Mouse (Mus musculus) liver, postnatal 0 days (tissue): ENCODE measurements around the gene Lrfn5. TPM values are rescaled to one million over a fixed set of nuclear protein-coding genes. Genes with fewer than 3 reads are reported as not detected.
A peak's percentile ranks its signal among the peaks of the same experiment; 100 is the strongest.

Source experiments
- ATAC-seq: fragments of 200-750 bp; cut with Nextera tagmentation; 2 replicates; pipeline ENCODE4 v1.8.0; 2017; ENCODE audit warnings: mild to moderate bottlenecking, moderate library complexity
- DNase-seq: peaks from one replicate; pipeline ENCODE4 v3.0.0-alpha.2; 2016
- H3K27ac ChIP-seq: fragments of 300-500 bp; sonication (generic); 2 replicates; pipeline ENCODE4 v1.5.1; 2014; ENCODE audit warnings: antibody characterized with exemption, moderate library complexity, mild to moderate bottlenecking, low read depth
- H3K27me3 ChIP-seq: fragments of 300-500 bp; sonication (generic); 2 replicates; pipeline ENCODE4 v1.6.1; 2014; ENCODE audit warnings: low read length, control low read depth, mixed read lengths; ENCODE audit not compliant: insufficient read depth
- H3K36me3 ChIP-seq: fragments of 300-500 bp; sonication (generic); replicated peaks from 2 replicates; pipeline ENCODE4 v1.6.1; 2014; ENCODE audit warnings: mild to moderate bottlenecking, control low read depth, low read length, moderate library complexity, mixed read lengths; ENCODE audit not compliant: insufficient read depth
- H3K4me1 ChIP-seq: fragments of 300-500 bp; sonication (generic); 2 replicates; pipeline ENCODE4 v1.6.1; 2014; ENCODE audit warnings: antibody characterized with exemption, mild to moderate bottlenecking, control low read depth; ENCODE audit not compliant: insufficient read depth
- H3K4me2 ChIP-seq: fragments of 300-500 bp; sonication (generic); 2 replicates; pipeline ENCODE4 v1.6.1; 2014; ENCODE audit warnings: low read depth, mild to moderate bottlenecking, low read length, moderate library complexity, mixed read lengths
- H3K4me3 ChIP-seq: fragments of 300-500 bp; sonication (generic); 2 replicates; pipeline ENCODE4 v1.5.1; 2014; ENCODE audit warnings: low read depth, low read length
- H3K9ac ChIP-seq: fragments of 300-500 bp; sonication (generic); replicated peaks from 2 replicates; pipeline ENCODE4 v1.6.1; 2014; ENCODE audit warnings: mild to moderate bottlenecking, moderate library complexity
- H3K9me3 ChIP-seq: fragments of 300-500 bp; sonication (generic); 2 replicates; pipeline ENCODE4 v1.6.1; 2016; ENCODE audit warnings: mild to moderate bottlenecking, control low read depth, low read length, mixed read lengths
- CTCF ChIP-seq: sonication (generic); IDR thresholded peaks from 2 replicates; pipeline ENCODE4 v1.5.1; 2016; ENCODE audit warnings: antibody characterized with exemption, low read depth
- EP300 ChIP-seq: IDR thresholded peaks from 2 replicates; pipeline ENCODE4 v1.6.1; 2016; ENCODE audit warnings: antibody characterized with exemption, low read depth, mild to moderate bottlenecking
- WGBS: fragments of 180-500 bp; shearing (Covaris S2); extraction: QIAGEN DNeasy Blood & Tissue Kit; methylation state at CpG from one replicate; pipeline ENCODE4 v1.1.7; 2014; ENCODE audit not compliant: insufficient replicate concordance; 5-methylcytosine and 5-hydroxymethylcytosine counted together
- polyA plus RNA-seq: library from polyadenylated mRNA; unstranded; fragments of >200 nt; fragmentation: Nextera tagmentation; extraction: Ambion mirVana; gene quantifications from 2 replicates; pipeline ENCODE4 v1.2.1, GENCODE M21; 2015

Lrfn5 gene
- 0.05 TPM in 1 of 2 replicates, not detected in the other for polyA plus RNA-seq

- peaks cover 46% of the 10 kb centered on the region for H3K27me3 ChIP-seq
- no peaks in the 10 kb centered on the region for H3K36me3 ChIP-seq
- DNase-seq (peak; percentile 15), ATAC-seq (0 out of 2 replicates have a peak, but pooled peaks have one; percentile 21)
- H3K9me3 ChIP-seq = no peaks in the 10 kb centered on the region
- H3K9ac ChIP-seq = no peak within 1 kb of the TSS
- peak within 1 kb of the TSS; percentile 68 for H3K4me2 ChIP-seq
- no peak for TF ChIP-seq CTCF
- TF ChIP-seq EP300 = no peak
- H3K27ac ChIP-seq = no peak within 1 kb of the TSS
- WGBS = under 1% methylated on average over 35 of the region's 50 CpGs
- no peaks in the 10 kb centered on the region for H3K4me1 ChIP-seq
- peak within 1 kb of the TSS; percentile 37 for H3K4me3 ChIP-seq
Observed at GRCm38 (mm10) chr12:61522829-61523370, at the start of gene Lrfn5. Lrfn5 (plus strand) TSS chr12:61523150.

- no peaks in the 10 kb centered on the region for H3K4me1 ChIP-seq
- no peaks in the 10 kb centered on the region for H3K9me3 ChIP-seq
- 5% methylated on average over 20 of the region's 20 CpGs for WGBS
- DNase-seq = no peak
- H3K4me2 ChIP-seq = no peak overlapping the region
- ATAC-seq = no peak
- H3K27ac ChIP-seq = no peak overlapping the region
- H3K9ac ChIP-seq = no peak overlapping the region
- peaks cover 46% of the 10 kb centered on the region for H3K27me3 ChIP-seq
- TF ChIP-seq CTCF = no peak
- TF ChIP-seq EP300 = no peak
- no peaks in the 10 kb centered on the region for H3K36me3 ChIP-seq
- no peak overlapping the region for H3K4me3 ChIP-seq
Observed at GRCm38 (mm10) chr12:61521501-61522147, 1.3 kb upstream of the Lrfn5 start.

GRCm38 (mm10) chr12:61522148-61522828 lies 662 bp upstream of the Lrfn5 start:
- no peak for TF ChIP-seq CTCF
- TF ChIP-seq EP300 = no peak
- Histone ChIP-seq H3K4me1 (no peaks in the 10 kb centered on the region), H3K36me3 (no peaks in the 10 kb centered on the region), H3K9ac (no peak overlapping the region), H3K27ac (no peak overlapping the region), H3K9me3 (no peaks in the 10 kb centered on the region), H3K4me2 (peak overlapping the region; percentile 68), H3K4me3 (0 out of 2 replicates have a peak overlapping the region, but pooled peaks have one; percentile 37), H3K27me3 (peaks cover 46% of the 10 kb centered on the region)
- 11% methylated on average over 6 of the region's 6 CpGs for WGBS
- ATAC-seq = no peak
- DNase-seq = no peak

- Histone ChIP-seq H3K27ac (no peak overlapping the region), H3K4me2 (peak overlapping the region; percentile 68; the same call in 1 of the 2 replicates), H3K4me1 (no peaks in the 10 kb centered on the region), H3K27me3 (peaks cover 46% of the 10 kb centered on the region), H3K9ac (no peak overlapping the region), H3K36me3 (no peaks in the 10 kb centered on the region), H3K9me3 (no peaks in the 10 kb centered on the region), H3K4me3 (no peak overlapping the region)
- TF ChIP-seq EP300 (no peak), CTCF (no peak)
- WGBS = 2% methylated on average over 16 of the region's 16 CpGs
- ATAC-seq = no peak
- no peak for DNase-seq
Observed at GRCm38 (mm10) chr12:61523631-61524182, 757 bp downstream of the Lrfn5 start.

GRCm38 (mm10) chr12:61524183-61524651 lies 1.3 kb downstream of the Lrfn5 start:
- no peak for DNase-seq
- H3K4me3 ChIP-seq = no peak overlapping the region
- H3K4me1 ChIP-seq = no peaks in the 10 kb centered on the region
- H3K27ac ChIP-seq = no peak overlapping the region
- TF ChIP-seq CTCF (no peak), EP300 (no peak)
- H3K9ac ChIP-seq = no peak overlapping the region
- 1% methylated on average over 33 of the region's 33 CpGs for WGBS
- peaks cover 46% of the 10 kb centered on the region for H3K27me3 ChIP-seq
- ATAC-seq = no peak
- no peaks in the 10 kb centered on the region for H3K9me3 ChIP-seq
- no peaks in the 10 kb centered on the region for H3K36me3 ChIP-seq
- H3K4me2 ChIP-seq = no peak overlapping the region

GRCm38 (mm10) chr12:61526199-61526598 lies 3.2 kb downstream of the Lrfn5 start:
- Histone ChIP-seq H3K36me3 (no peaks in the 10 kb centered on the region), H3K27ac (no peak overlapping the region), H3K4me2 (no peak overlapping the region), H3K9ac (no peak overlapping the region), H3K27me3 (peaks cover 43% of the 10 kb centered on the region), H3K9me3 (no peaks in the 10 kb centered on the region), H3K4me1 (no peaks in the 10 kb centered on the region), H3K4me3 (no peak overlapping the region)
- ATAC-seq (no peak), DNase-seq (no peak)
- no peak for TF ChIP-seq EP300
- TF ChIP-seq CTCF = no peak
- WGBS = under 1% methylated on average over 9 of the region's 9 CpGs
